Mouse (Mus musculus) stomach, postnatal 0 days (tissue): Measurements from ENCODE around the gene Ube4b. TPM values are rescaled to one million over a fixed set of nuclear protein-coding genes. Genes with fewer than 3 reads are reported as not detected.

Experiments used
- ATAC-seq: fragments of 200-750 bp; cut with Nextera tagmentation; 2 replicates; pipeline ENCODE4 v1.8.0; 2017; ENCODE audit not compliant: low FRiP score, low TSS enrichment
- DNase-seq: peaks from one replicate; pipeline ENCODE4 v3.0.0-alpha.2; 2016; ENCODE audit warnings: low spot score
- H3K27ac ChIP-seq: fragments of 300-500 bp; sonication (generic); replicated peaks from 2 replicates; pipeline ENCODE4 v1.5.1; 2014; ENCODE audit warnings: mild to moderate bottlenecking, control low read depth
- H3K27me3 ChIP-seq: fragments of 300-500 bp; sonication (generic); 2 replicates; pipeline ENCODE4 v1.6.1; 2014; ENCODE audit warnings: low read length; ENCODE audit not compliant: control insufficient read depth, insufficient read depth
- H3K36me3 ChIP-seq: fragments of 300-500 bp; sonication (generic); 2 replicates; pipeline ENCODE4 v1.6.1; 2014; ENCODE audit warnings: low read length, mixed read lengths; ENCODE audit not compliant: control insufficient read depth, insufficient read depth
- H3K4me1 ChIP-seq: fragments of 300-500 bp; sonication (generic); replicated peaks from 2 replicates; pipeline ENCODE4 v1.6.1; 2014; ENCODE audit warnings: antibody characterized with exemption; ENCODE audit not compliant: control insufficient read depth, insufficient read depth
- H3K4me2 ChIP-seq: fragments of 300-500 bp; sonication (generic); replicated peaks from 2 replicates; pipeline ENCODE4 v1.6.1; 2014; ENCODE audit warnings: low read depth, mild to moderate bottlenecking, control low read depth, moderate library complexity
- H3K4me3 ChIP-seq: fragments of 300-500 bp; sonication (generic); 2 replicates; pipeline ENCODE4 v1.5.1; 2014; ENCODE audit warnings: low read depth, low read length, control low read depth
- H3K9ac ChIP-seq: fragments of 300-500 bp; sonication (generic); 2 replicates; pipeline ENCODE4 v1.6.1; 2014; ENCODE audit warnings: mild to moderate bottlenecking, low read length, control low read depth, mixed read lengths
- H3K9me3 ChIP-seq: fragments of 300-500 bp; sonication (generic); 2 replicates; pipeline ENCODE4 v1.6.1; 2016; ENCODE audit warnings: low read length; ENCODE audit not compliant: control insufficient read depth
- CTCF ChIP-seq: IDR thresholded peaks from 2 replicates; pipeline ENCODE4 v1.5.1; 2016; ENCODE audit warnings: antibody characterized with exemption, low read depth, mild to moderate bottlenecking, moderate library complexity
- EP300 ChIP-seq: optimal IDR thresholded peaks from 2 replicates; pipeline ENCODE3; 2016; ENCODE audit warnings: antibody characterized with exemption
- WGBS: fragments of 180-500 bp; shearing (Covaris S2); extraction: QIAGEN DNeasy Blood & Tissue Kit; methylation state at CpG from one replicate; pipeline ENCODE4 v1.1.7; 2014; 5-methylcytosine and 5-hydroxymethylcytosine counted together
- polyA plus RNA-seq: library from polyadenylated mRNA; unstranded; fragments of >200 nt; fragmentation: Nextera tagmentation; extraction: Ambion mirVana; gene quantifications from 2 replicates; pipeline ENCODE4 v1.2.1, GENCODE M21; 2015

Ube4b gene
- polyA plus RNA-seq, 1 experiment from 2014 or later, result 14.4 TPM

GRCm38 (mm10) chr4:149454879-149455278, 28.3 kb upstream of the Ube4b start, which contains the start of gene Rbp7:
Rbp7 (minus strand) TSS chr4:149454978.
- Histone ChIP-seq H3K4me2 (no peak within 1 kb of the TSS; the same call in 1 of the 2 replicates), H3K27me3 (no peaks in the 10 kb centered on the region), H3K36me3 (no peaks in the 10 kb centered on the region), H3K27ac (no peak within 1 kb of the TSS), H3K4me1 (no peaks in the 10 kb centered on the region), H3K4me3 (no peak within 1 kb of the TSS), H3K9ac (no peak within 1 kb of the TSS), H3K9me3 (no peaks in the 10 kb centered on the region)
- TF ChIP-seq CTCF (no peak), EP300 (no peak)
- no peak for DNase-seq
- 43% methylated on average over 8 of the region's 8 CpGs for WGBS
- no peak for ATAC-seq

GRCm38 (mm10) chr4:149454263-149454662, 27.7 kb upstream of the Ube4b start:
- no peaks in the 10 kb centered on the region for H3K9me3 ChIP-seq
- 64% methylated on average over 17 of the region's 17 CpGs for WGBS
- no peak overlapping the region; the same call in 1 of the 2 replicates for H3K4me2 ChIP-seq
- no peaks in the 10 kb centered on the region for H3K36me3 ChIP-seq
- H3K9ac ChIP-seq, result no peak overlapping the region
- DNase-seq (peak; percentile 27), ATAC-seq (no peak)
- no peak overlapping the region for H3K27ac ChIP-seq
- H3K4me1 ChIP-seq, result no peaks in the 10 kb centered on the region
- no peaks in the 10 kb centered on the region for H3K27me3 ChIP-seq
- H3K4me3 ChIP-seq, result no peak overlapping the region
- TF ChIP-seq EP300 (no peak), CTCF (no peak)

DNA sequence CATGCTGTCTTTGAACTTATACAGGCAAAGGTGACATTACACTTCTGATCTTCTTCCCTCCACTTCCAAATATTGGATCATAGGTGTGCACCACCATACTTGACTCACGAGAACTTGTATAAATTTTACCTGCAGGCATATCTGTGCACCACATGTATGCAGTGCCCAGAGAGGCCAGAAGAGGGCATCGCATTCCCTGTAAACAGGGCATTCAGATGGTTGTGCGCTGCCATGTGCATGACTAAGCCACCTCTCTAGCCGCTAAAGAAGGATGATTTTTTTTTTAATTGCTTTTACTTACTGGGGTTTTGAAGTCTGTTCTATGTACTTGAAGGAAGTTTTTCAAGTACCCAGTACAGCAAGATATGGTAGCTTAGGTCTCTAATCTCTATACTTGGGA, 27.1 kb upstream of the Ube4b start:
- Histone ChIP-seq H3K4me1 (no peaks in the 10 kb centered on the region), H3K36me3 (no peaks in the 10 kb centered on the region), H3K9me3 (no peaks in the 10 kb centered on the region), H3K27ac (no peak overlapping the region), H3K27me3 (no peaks in the 10 kb centered on the region), H3K4me3 (no peak overlapping the region), H3K4me2 (no peak overlapping the region), H3K9ac (no peak overlapping the region)
- DNase-seq (peak; percentile 75), ATAC-seq (peak; percentile 48; the same call in 1 of the 2 replicates)
- TF ChIP-seq CTCF (peak; percentile 76), EP300 (no peak)
- WGBS, result 77% methylated on average over 4 of the region's 4 CpGs

DNA sequence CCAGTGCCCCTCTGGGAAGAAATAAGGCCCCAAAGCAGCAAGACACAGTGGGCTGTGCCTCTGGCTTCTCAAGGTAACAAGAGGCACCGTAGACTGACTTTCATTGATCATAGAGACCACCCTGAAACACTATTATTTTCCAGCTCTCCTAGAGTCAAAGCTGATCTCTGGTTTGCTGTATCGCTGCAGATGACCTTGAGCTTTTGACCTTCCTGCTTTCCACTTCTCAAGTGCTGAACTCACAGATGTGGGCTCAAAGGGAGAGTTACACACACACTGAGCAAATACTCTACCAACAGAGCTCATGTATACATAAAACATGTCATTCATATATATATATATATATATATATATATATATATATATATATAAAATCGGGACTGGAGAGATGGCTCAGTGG, 24.1 kb upstream of the Ube4b start:
- ATAC-seq (no peak), DNase-seq (no peak)
- Histone ChIP-seq H3K4me1 (peaks cover 3% of the 10 kb centered on the region; the same call in 1 of the 2 replicates), H3K27me3 (no peaks in the 10 kb centered on the region), H3K27ac (no peak overlapping the region), H3K9ac (no peak overlapping the region), H3K36me3 (no peaks in the 10 kb centered on the region), H3K9me3 (no peaks in the 10 kb centered on the region), H3K4me3 (no peak overlapping the region), H3K4me2 (no peak overlapping the region)
- TF ChIP-seq CTCF, result no peak
- no peak for TF ChIP-seq EP300
- 69% methylated on average over 3 of the region's 3 CpGs for WGBS

DNA sequence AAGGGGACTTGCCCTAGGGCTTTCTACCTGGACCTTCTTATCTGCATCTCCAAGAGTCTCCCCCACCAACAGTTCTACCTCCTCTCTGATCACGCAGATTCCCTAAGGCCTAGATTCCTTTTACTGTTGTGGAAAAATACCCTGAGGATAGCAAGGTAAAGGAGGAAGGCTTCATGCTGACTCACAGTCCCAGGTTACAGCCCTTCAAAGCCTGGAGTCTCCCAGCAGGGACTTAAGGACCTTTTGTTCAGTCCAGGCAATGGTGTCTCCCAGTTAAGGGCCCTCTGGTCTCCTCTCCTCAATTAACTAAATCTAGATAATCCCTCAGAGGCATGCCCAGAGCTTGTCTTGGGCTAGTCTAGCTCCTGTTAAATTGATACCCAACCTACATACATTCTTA, 19.8 kb upstream of the Ube4b start:
- no peak for DNase-seq
- Histone ChIP-seq H3K4me1 (peaks cover 3% of the 10 kb centered on the region; the same call in 1 of the 2 replicates), H3K4me2 (peak overlapping the region; percentile 42), H3K27me3 (no peaks in the 10 kb centered on the region), H3K36me3 (no peaks in the 10 kb centered on the region), H3K9me3 (no peaks in the 10 kb centered on the region), H3K27ac (peak overlapping the region; percentile 70), H3K9ac (no peak overlapping the region), H3K4me3 (no peak overlapping the region)
- TF ChIP-seq CTCF, result no peak
- ATAC-seq, result no peak
- WGBS, result 52% methylated on average over 1 of the region's 1 CpGs

DNA sequence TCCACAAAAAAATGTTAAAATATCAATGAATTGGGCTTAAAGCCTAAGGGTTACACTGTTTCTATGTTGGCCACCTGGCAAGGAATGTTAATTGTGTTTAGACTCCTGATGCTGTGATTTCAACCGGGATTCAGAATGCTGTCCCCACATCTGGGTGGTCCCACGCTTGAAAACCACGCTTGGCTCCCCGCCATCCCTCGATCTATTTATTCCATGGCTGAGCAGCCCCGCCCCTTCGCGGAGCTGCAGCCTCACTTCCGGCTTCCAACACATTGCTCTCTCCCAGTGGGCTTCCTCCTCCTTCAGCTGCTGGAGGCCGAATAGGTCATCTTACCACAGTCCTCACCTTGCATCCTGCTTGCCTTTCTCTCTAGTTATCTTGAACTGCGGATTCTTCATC, 19.3 kb upstream of the Ube4b start:
- no peaks in the 10 kb centered on the region for H3K27me3 ChIP-seq
- peak overlapping the region; percentile 70 for H3K27ac ChIP-seq
- no peak overlapping the region for H3K9ac ChIP-seq
- DNase-seq (peak; percentile 72), ATAC-seq (peak; percentile 47; the same call in 1 of the 2 replicates)
- H3K4me3 ChIP-seq, result peak overlapping the region; percentile 10; the same call in 1 of the 2 replicates
- peaks cover 3% of the 10 kb centered on the region; the same call in 1 of the 2 replicates for H3K4me1 ChIP-seq
- no peaks in the 10 kb centered on the region for H3K36me3 ChIP-seq
- peak overlapping the region; percentile 42 for H3K4me2 ChIP-seq
- H3K9me3 ChIP-seq, result no peaks in the 10 kb centered on the region
- TF ChIP-seq EP300 (no peak), CTCF (no peak)
- WGBS, result 3% methylated on average over 11 of the region's 11 CpGs
